Mouse (Mus musculus): Measurements from ENCODE around the gene Catsperg1.

Gene Catsperg1

GRCm38 (mm10) chr7:29134693-29135386 is 79.0 kb downstream of the Catsperg1 start, which contains the start of gene Rasgrp4:
Gene Rasgrp4 (plus strand): TSS chr7:29134851.
- no peak for DNase-seq (ENCODE audit: low spot score in 2 of 2)

DNA sequence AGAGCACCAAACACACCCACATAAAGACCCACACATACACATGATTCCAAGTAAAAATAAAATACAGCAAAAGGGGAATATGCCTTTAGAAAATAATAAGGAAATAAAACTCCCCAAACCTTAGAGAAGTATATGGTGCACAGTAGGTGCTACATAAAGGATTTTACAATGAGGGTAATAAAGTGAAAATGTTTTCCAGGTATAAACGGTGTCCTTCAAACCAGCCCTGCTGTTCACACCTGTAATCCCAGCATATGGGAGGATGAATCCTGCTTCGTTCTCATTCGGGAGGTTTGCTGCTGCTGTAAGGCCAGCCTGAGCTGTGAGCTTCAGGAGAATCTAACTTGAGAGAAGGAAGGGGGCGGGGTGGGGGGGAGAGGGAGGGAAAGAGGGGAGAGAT is 79.6 kb downstream of the Catsperg1 start:
- no peak for DNase-seq (ENCODE audit: low spot score in 2 of 2)
